In the genomic region with DNA sequence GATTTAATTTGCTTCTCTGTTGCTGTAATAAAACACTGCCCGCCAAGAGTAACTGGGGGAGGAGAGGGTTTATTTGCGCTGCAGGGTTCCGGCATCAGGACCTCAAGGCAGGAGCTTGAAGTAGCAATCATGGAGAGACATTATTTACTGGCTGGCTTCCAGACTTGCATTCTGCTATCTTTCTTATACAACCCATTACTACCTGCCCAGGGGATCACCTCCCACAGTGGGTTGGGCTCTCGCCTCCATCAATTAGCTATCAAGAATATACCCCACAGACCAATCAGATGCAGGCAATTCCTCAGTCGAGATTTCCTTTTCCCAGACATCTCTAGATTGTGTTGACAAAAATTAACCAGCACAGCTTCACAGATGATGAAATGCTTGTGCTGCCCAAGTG, we compare ENCODE assay signal across 13 mouse cellular contexts. TPM values are rescaled to one million over a fixed set of nuclear protein-coding genes. Genes with fewer than 3 reads are reported as not detected.
DNase-seq lines count a peak whose midpoint lies in the region; ATAC-seq and TF ChIP-seq lines count a peak whose summit lies in the region.
"Had no signal": no experiment of that assay in that cellular context is flagged by ENCODE, and none has a peak within 500 bp of the region (broad histone marks: within the 10 kb centered on the region; RNA-seq: fewer than 3 reads in every experiment).

No protein-coding gene starts in this region.

- no peak overlapping the region for H3K4me2 ChIP-seq in forebrain, postnatal 0 days (ENCODE audit: low read depth)
- no peak overlapping the region for H3K4me2 ChIP-seq in limb, embryonic 14.5 days (replicated peaks; ENCODE audit: low read depth, low read length, severe bottlenecking)
- H3K4me2 ChIP-seq in stomach, postnatal 0 days (replicated peaks; ENCODE audit: low read depth), result no peak overlapping the region

- no peaks in the 10 kb centered on the region for H3K9me3 ChIP-seq in forebrain, postnatal 0 days (ENCODE audit: low read length)
- H3K9me3 ChIP-seq in limb, embryonic 14.5 days (ENCODE audit: control insufficient read depth, low read length), result peaks cover 6% of the 10 kb centered on the region; the same call in 1 of the 2 replicates
- H3K9me3 ChIP-seq in stomach, postnatal 0 days (ENCODE audit: control insufficient read depth, low read length), result no peaks in the 10 kb centered on the region

- peaks cover 19% of the 10 kb centered on the region for H3K4me1 ChIP-seq in forebrain, postnatal 0 days (ENCODE audit: insufficient read depth)
- peaks cover 19% of the 10 kb centered on the region for H3K4me1 ChIP-seq in limb, embryonic 14.5 days (ENCODE audit: control insufficient read depth, insufficient read depth, low read length)
- 0 out of 2 replicates have a peak, but pooled peaks cover 2% of the 10 kb centered on the region for H3K4me1 ChIP-seq in stomach, postnatal 0 days (replicated peaks; ENCODE audit: control insufficient read depth, insufficient read depth)

- no peaks in the 10 kb centered on the region for H3K27me3 ChIP-seq in forebrain, postnatal 0 days (ENCODE audit: insufficient read depth, low read length)
- no peaks in the 10 kb centered on the region for H3K27me3 ChIP-seq in limb, embryonic 14.5 days (ENCODE audit: control insufficient read depth, insufficient read depth, low read length)
- H3K27me3 ChIP-seq in stomach, postnatal 0 days (ENCODE audit: control insufficient read depth, insufficient read depth, low read length), result no peaks in the 10 kb centered on the region
- H3K27me3 ChIP-seq: embryonic facial prominence, embryonic 12.5 days had no signal

- peak; percentile 62 for DNase-seq in cerebellum, adult 9-11 months
- DNase-seq in cerebellum, adult 11 months, result no peak
- DNase-seq in brain, embryonic 14.5 days (ENCODE audit: low read depth), result peak; percentile 39
- DNase-seq in forebrain, postnatal 0 days, result no peak
- DNase-seq in limb, embryonic 14.5 days (ENCODE audit: low spot score), result no peak
- DNase-seq in stomach, postnatal 0 days (ENCODE audit: low spot score), result no peak
- no peak for DNase-seq in lung, postnatal 4 days
- no peak for DNase-seq in yolk sac, embryonic 10.5 days (ENCODE audit: low spot score)
- DNase-seq: heart, postnatal 36 days; kidney, adult 2 months; retina, postnatal 1 day had no signal

- TF ChIP-seq POLR2A in brain, embryonic 14.5 days (IDR thresholded peaks at IDR 0.05; ENCODE audit: borderline replicate concordance, extremely low read depth, insufficient read depth, insufficient read length, poor library complexity, severe bottlenecking), result no peak
- no peak for TF ChIP-seq POLR2A in limb, embryonic 14.5 days (IDR thresholded peaks at IDR 0.05; ENCODE audit: borderline replicate concordance, extremely low read depth, insufficient read depth, insufficient read length)

- peak overlapping the region; percentile 99 for H3K27ac ChIP-seq in forebrain, postnatal 0 days (ENCODE audit: low read depth, low read length)
- H3K27ac ChIP-seq in limb, embryonic 14.5 days (replicated peaks; ENCODE audit: low read depth, low read length), result peak overlapping the region; percentile 77; the same call in 1 of the 2 replicates
- no peak overlapping the region for H3K27ac ChIP-seq in stomach, postnatal 0 days (replicated peaks)
- H3K27ac ChIP-seq: macrophage had no signal

- no peak; the same call in 1 of the 2 replicates for ATAC-seq in forebrain, postnatal 0 days
- ATAC-seq in limb, embryonic 14.5 days (ENCODE audit: low FRiP score, low read depth), result no peak
- ATAC-seq in stomach, postnatal 0 days (ENCODE audit: low FRiP score, low TSS enrichment), result no peak

- 85% methylated on average over 5 of the region's 5 CpGs for WGBS in forebrain, postnatal 0 days
- whole genome bisulfite sequencing in limb, embryonic 14.5 days, result 79% methylated on average over 5 of the region's 5 CpGs
- 91% methylated on average over 5 of the region's 5 CpGs for WGBS in stomach, postnatal 0 days

- no peak overlapping the region for H3K9ac ChIP-seq in forebrain, postnatal 0 days
- no peak overlapping the region for H3K9ac ChIP-seq in limb, embryonic 14.5 days (ENCODE audit: low read depth, low read length, severe bottlenecking)
- H3K9ac ChIP-seq in stomach, postnatal 0 days (ENCODE audit: low read length), result no peak overlapping the region
- H3K9ac ChIP-seq: embryonic facial prominence, embryonic 12.5 days had no signal

- H3K4me3 ChIP-seq in forebrain, postnatal 0 days (ENCODE audit: low read depth, low read length), result no peak overlapping the region
- H3K4me3 ChIP-seq in limb, embryonic 14.5 days (replicated peaks; ENCODE audit: low read length), result no peak overlapping the region
- H3K4me3 ChIP-seq in stomach, postnatal 0 days (ENCODE audit: low read depth, low read length), result no peak overlapping the region

- no peak for TF ChIP-seq EP300 in stomach, postnatal 0 days (optimal IDR thresholded peaks at IDR 0.05)

- peaks cover 15% of the 10 kb centered on the region for H3K36me3 ChIP-seq in forebrain, postnatal 0 days (ENCODE audit: insufficient read depth)
- H3K36me3 ChIP-seq in limb, embryonic 14.5 days (ENCODE audit: control insufficient read depth, insufficient read depth, low read length), result peaks cover 10% of the 10 kb centered on the region
- H3K36me3 ChIP-seq in stomach, postnatal 0 days (ENCODE audit: control insufficient read depth, insufficient read depth, low read length), result no peaks in the 10 kb centered on the region

- TF ChIP-seq CTCF in brain, embryonic 14.5 days (IDR thresholded peaks at IDR 0.05; ENCODE audit: borderline replicate concordance, extremely low read depth, insufficient read depth, insufficient read length), result no peak
- TF ChIP-seq CTCF in forebrain, postnatal 0 days (IDR thresholded peaks at IDR 0.05; ENCODE audit: low read depth), result no peak
- TF ChIP-seq CTCF in stomach, postnatal 0 days (IDR thresholded peaks at IDR 0.05; ENCODE audit: low read depth), result no peak

RNA-seq across cellular contexts. Expression of a gene that starts 0.9 kb away (rescaled TPM):
- 109 and 130 TPM in 2 replicates for polyA plus RNA-seq in brain, embryonic 14.5 days (2012; rRNA removed)
- 154 and 160 TPM in 2 replicates for total RNA-seq in forebrain, postnatal 0 days (2014; rRNA removed)
- 71.5 and 84.5 TPM in 2 replicates for polyA plus RNA-seq in forebrain, postnatal 0 days (2015; fragmentation: Nextera tagmentation; extraction: Ambion mirVana)
- 15.7 and 24.1 TPM in 2 replicates for polyA plus RNA-seq in limb, embryonic 14.5 days (2012; rRNA removed)
- polyA plus RNA-seq in limb, embryonic 14.5 days (2014; fragmentation: Nextera tagmentation; extraction: Ambion mirVana), result 10.4 and 14.6 TPM in 2 replicates
- 2.5 TPM in 2 replicates for polyA plus RNA-seq in stomach, postnatal 0 days (2015; fragmentation: Nextera tagmentation; extraction: Ambion mirVana)

RNA-seq across cellular contexts. Expression of a gene that starts 54.3 kb away (rescaled TPM):
- polyA plus RNA-seq in brain, embryonic 14.5 days (2012; rRNA removed), result 140 and 159 TPM in 2 replicates
- total RNA-seq in forebrain, postnatal 0 days (2014; rRNA removed), result 204 and 237 TPM in 2 replicates
- polyA plus RNA-seq in forebrain, postnatal 0 days (2015; fragmentation: Nextera tagmentation; extraction: Ambion mirVana), result 130 and 151 TPM in 2 replicates
- polyA plus RNA-seq in limb, embryonic 14.5 days (2012; rRNA removed), result 74.8 and 79.4 TPM in 2 replicates
- polyA plus RNA-seq in limb, embryonic 14.5 days (2014; fragmentation: Nextera tagmentation; extraction: Ambion mirVana), result 94.7 and 105 TPM in 2 replicates
- polyA plus RNA-seq in stomach, postnatal 0 days (2015; fragmentation: Nextera tagmentation; extraction: Ambion mirVana), result 83.9 and 91.2 TPM in 2 replicates

Comparison
In these comparisons a context has a peak if more than half of its experiments do, and no peak if none do; other contexts are left out.
1. DNase-seq: peak in cerebellum, adult 9-11 months (single experiment) and brain, embryonic 14.5 days (single experiment); none in cerebellum, adult 11 months (single experiment), forebrain, postnatal 0 days (single experiment), limb, embryonic 14.5 days (single experiment), stomach, postnatal 0 days (single experiment), lung, postnatal 4 days (0 of 2) and yolk sac, embryonic 10.5 days (single experiment).